Mouse (Mus musculus) brain, embryonic 18.5 days (tissue): ENCODE data around the gene Slc6a9.

Experiments
- DNase-seq: peaks from one replicate; pipeline ENCODE4 v3.0.0-alpha.2; 2012; ENCODE audit warnings: low read depth, low spot score

Gene Slc6a9

GRCm38 (mm10) chr4:117912131-117912561 lies 77.8 kb downstream of the Slc6a9 start:
- no peak for DNase-seq

GRCm38 (mm10) chr4:117912685-117913273 lies 78.5 kb downstream of the Slc6a9 start:
- no peak for DNase-seq

GRCm38 (mm10) chr4:117913421-117913820 lies 79.1 kb downstream of the Slc6a9 start:
- DNase-seq, result no peak

- DNase-seq, result no peak
These were observed 79.7 kb downstream of the Slc6a9 start for GRCm38 (mm10) chr4:117914031-117914430.

GRCm38 (mm10) chr4:117914591-117915442 lies 80.5 kb downstream of the Slc6a9 start, which contains the start of gene Ipo13:
Gene Ipo13 (minus strand): TSS chr4:117914999.
- peak; percentile 88 for DNase-seq

- DNase-seq, result no peak
These were observed 81.3 kb downstream of the Slc6a9 start for GRCm38 (mm10) chr4:117915489-117916105.

- DNase-seq, result no peak
These were observed 82.1 kb downstream of the Slc6a9 start for GRCm38 (mm10) chr4:117916386-117916785.

GRCm38 (mm10) chr4:117917402-117917801 lies 83.1 kb downstream of the Slc6a9 start:
- DNase-seq, result no peak

- DNase-seq, result no peak
These were observed 83.5 kb downstream of the Slc6a9 start for GRCm38 (mm10) chr4:117917847-117918246.

GRCm38 (mm10) chr4:117918261-117918660 lies 84.0 kb downstream of the Slc6a9 start:
- no peak for DNase-seq

- DNase-seq, result no peak
These were observed 84.5 kb downstream of the Slc6a9 start for GRCm38 (mm10) chr4:117918762-117919161.

GRCm38 (mm10) chr4:117921358-117921757 lies 87.1 kb downstream of the Slc6a9 start:
- DNase-seq, result no peak

GRCm38 (mm10) chr4:117923450-117923849 lies 89.1 kb downstream of the Slc6a9 start:
- no peak for DNase-seq
